Mouse (Mus musculus) bone marrow macrophage, adult 2 months (primary cell): ENCODE results near the gene Lyrm7.

Experiments used
- CTCF ChIP-seq: IDR thresholded peaks from 2 replicates; pipeline ENCODE4 v1.5.1; 2012; ENCODE audit warnings: low read depth, mild to moderate bottlenecking, low read length, moderate library complexity
- POLR2A ChIP-seq: IDR thresholded peaks from 2 replicates; pipeline ENCODE4 v1.6.1; 2012; ENCODE audit warnings: mild to moderate bottlenecking, low read depth, low read length, borderline replicate concordance

GRCm38 (mm10) chr11:54868445-54868844, 7.7 kb upstream of the Lyrm7 start:
- TF ChIP-seq CTCF, result no peak
- TF ChIP-seq POLR2A, result no peak
